Comparison of ENCODE assay signal across 12 mouse cellular contexts in the genomic region with DNA sequence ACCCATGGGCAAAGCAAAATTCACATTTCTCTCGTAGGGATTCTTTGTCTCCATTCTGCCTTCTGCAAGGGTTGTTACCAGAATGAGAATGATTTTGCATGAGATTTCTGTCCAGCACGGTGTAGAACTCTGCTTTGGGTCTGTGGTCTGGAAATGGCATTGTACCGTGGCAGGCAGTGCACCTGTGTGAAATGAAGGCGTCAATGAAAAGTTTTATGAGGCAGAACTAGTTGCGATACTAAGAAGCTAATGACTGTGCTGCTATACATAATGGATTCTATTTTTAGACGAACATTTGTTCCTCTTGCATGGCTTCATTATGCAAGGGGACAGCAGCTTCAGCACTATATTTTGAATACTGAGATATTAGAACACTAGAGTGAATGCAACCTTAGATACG. TPM values are rescaled to one million over a fixed set of nuclear protein-coding genes. Genes with fewer than 3 reads are reported as not detected.
A peak's percentile ranks its signal among the peaks of the same experiment; 100 is the strongest.
DNase-seq lines count a peak whose midpoint lies in the region; ATAC-seq and TF ChIP-seq lines count a peak whose summit lies in the region.
"Had no signal": no experiment of that assay in that cellular context is flagged by ENCODE, and none has a peak within 500 bp of the region (broad histone marks: within the 10 kb centered on the region; RNA-seq: fewer than 3 reads in every experiment).

No protein-coding gene starts in this region.

- peak overlapping the region; percentile 5 to 42; a peak in 3 of 4 replicates for H3K27ac ChIP-seq in heart, embryonic 14.5 days (replicated peaks in 1 of 2; ENCODE audit: control insufficient read depth in 1 of 2, insufficient read depth in 1 of 2, low read depth in 2 of 2, low read length in 2 of 2)
- H3K27ac ChIP-seq in limb, embryonic 13.5 days, result no peak overlapping the region
- H3K27ac ChIP-seq in limb, embryonic 10.5 days, result no peak overlapping the region
- no peak overlapping the region for H3K27ac ChIP-seq in hindbrain, postnatal 0 days
- H3K27ac ChIP-seq in neural tube, embryonic 13.5 days (replicated peaks), result peak overlapping the region; percentile 90

- no peak for ATAC-seq in heart, embryonic 14.5 days (ENCODE audit: insufficient number of reproducible peaks, insufficient read depth, low FRiP score, low read depth)
- ATAC-seq in limb, embryonic 13.5 days (ENCODE audit: low FRiP score, low read depth), result peak; percentile 32; the same call in 1 of the 2 replicates
- ATAC-seq in hindbrain, postnatal 0 days, result peak; percentile 47; the same call in 1 of the 2 replicates
- peak; percentile 87 for ATAC-seq in neural tube, embryonic 13.5 days (ENCODE audit: low read depth)
- ATAC-seq: CD4-positive, CD25-positive, alpha-beta regulatory T cell, adult 4 months; inflammation-experienced regulatory T-cells, adult 6 months had no signal

- H3K4me2 ChIP-seq in heart, embryonic 14.5 days (ENCODE audit: low read length), result peak overlapping the region; percentile 43
- H3K4me2 ChIP-seq in limb, embryonic 13.5 days (replicated peaks), result no peak overlapping the region
- 0 out of 2 replicates have a peak overlapping the region, but pooled peaks have one; percentile 2 for H3K4me2 ChIP-seq in hindbrain, postnatal 0 days (ENCODE audit: low read depth, low read length)
- peak overlapping the region; percentile 4; the same call in 1 of the 2 replicates for H3K4me2 ChIP-seq in neural tube, embryonic 13.5 days

- no peak for TF ChIP-seq CTCF in hindbrain, postnatal 0 days (IDR thresholded peaks at IDR 0.05; ENCODE audit: low read depth)

- no peak overlapping the region for H3K9ac ChIP-seq in heart, embryonic 14.5 days (ENCODE audit: low read length)
- no peak overlapping the region for H3K9ac ChIP-seq in limb, embryonic 13.5 days
- H3K9ac ChIP-seq in hindbrain, postnatal 0 days (replicated peaks; ENCODE audit: low read length), result no peak overlapping the region
- H3K9ac ChIP-seq in neural tube, embryonic 13.5 days, result no peak overlapping the region

- H3K4me3 ChIP-seq in heart, embryonic 14.5 days (ENCODE audit: control insufficient read depth in 1 of 2, insufficient read depth in 1 of 2, low read depth in 1 of 2, low read length in 2 of 2), result no peak overlapping the region
- H3K4me3 ChIP-seq in limb, embryonic 13.5 days, result no peak overlapping the region
- no peak overlapping the region for H3K4me3 ChIP-seq in limb, embryonic 10.5 days
- H3K4me3 ChIP-seq in hindbrain, postnatal 0 days (ENCODE audit: low read length), result no peak overlapping the region
- H3K4me3 ChIP-seq in neural tube, embryonic 13.5 days, result no peak overlapping the region
- H3K4me3 ChIP-seq: erythroblast, embryonic 14.5 days had no signal

- H3K27me3 ChIP-seq in heart, embryonic 14.5 days (ENCODE audit: control insufficient read depth, insufficient read depth, low read length), result no peaks in the 10 kb centered on the region
- no peaks in the 10 kb centered on the region for H3K27me3 ChIP-seq in limb, embryonic 13.5 days
- no peaks in the 10 kb centered on the region for H3K27me3 ChIP-seq in limb, embryonic 10.5 days (ENCODE audit: low read depth, poor library complexity, severe bottlenecking)
- H3K27me3 ChIP-seq in hindbrain, postnatal 0 days (ENCODE audit: insufficient read depth, low read length), result no peaks in the 10 kb centered on the region
- no peaks in the 10 kb centered on the region for H3K27me3 ChIP-seq in neural tube, embryonic 13.5 days

- no peaks in the 10 kb centered on the region for H3K36me3 ChIP-seq in heart, embryonic 14.5 days (ENCODE audit: control insufficient read depth, insufficient read depth, low read length)
- H3K36me3 ChIP-seq in limb, embryonic 13.5 days, result no peaks in the 10 kb centered on the region
- H3K36me3 ChIP-seq in limb, embryonic 10.5 days, result no peaks in the 10 kb centered on the region
- no peaks in the 10 kb centered on the region for H3K36me3 ChIP-seq in hindbrain, postnatal 0 days (ENCODE audit: insufficient read depth, low read length)
- no peaks in the 10 kb centered on the region for H3K36me3 ChIP-seq in neural tube, embryonic 13.5 days

- no peak for DNase-seq in heart, adult 8-10 months (ENCODE audit: low spot score)
- no peak for DNase-seq in limb, embryonic 10.5 days (ENCODE audit: low spot score)
- DNase-seq in hindbrain, postnatal 0 days (ENCODE audit: low spot score), result no peak
- DNase-seq in gastrocnemius, postnatal 4 days (ENCODE audit: low spot score in 2 of 2), result no peak
- no peak for DNase-seq in frontal cortex, postnatal 36 days (ENCODE audit: low spot score in 2 of 2)
- DNase-seq: thymus, postnatal 36 days had no signal

- H3K9me3 ChIP-seq in heart, embryonic 14.5 days (ENCODE audit: control insufficient read depth, low read length), result no peaks in the 10 kb centered on the region
- no peaks in the 10 kb centered on the region for H3K9me3 ChIP-seq in limb, embryonic 13.5 days
- no peaks in the 10 kb centered on the region for H3K9me3 ChIP-seq in limb, embryonic 10.5 days (replicated peaks)
- H3K9me3 ChIP-seq in hindbrain, postnatal 0 days (ENCODE audit: low read length), result no peaks in the 10 kb centered on the region
- no peaks in the 10 kb centered on the region for H3K9me3 ChIP-seq in neural tube, embryonic 13.5 days

- H3K4me1 ChIP-seq in heart, embryonic 14.5 days (ENCODE audit: control insufficient read depth in 2 of 2, insufficient read depth in 2 of 2, low read length in 2 of 2), result peaks cover 4 to 13% of the 10 kb centered on the region in 2 experiments
- H3K4me1 ChIP-seq in limb, embryonic 13.5 days, result peaks cover 16% of the 10 kb centered on the region
- H3K4me1 ChIP-seq in limb, embryonic 10.5 days, result peaks cover 17% of the 10 kb centered on the region
- peaks cover 14% of the 10 kb centered on the region; the same call in 1 of the 2 replicates for H3K4me1 ChIP-seq in hindbrain, postnatal 0 days (ENCODE audit: insufficient read depth, low read length)
- peaks cover 25% of the 10 kb centered on the region for H3K4me1 ChIP-seq in neural tube, embryonic 13.5 days (replicated peaks)

- 44% methylated on average over 7 of the region's 7 CpGs for WGBS in heart, embryonic 14.5 days
- WGBS in limb, embryonic 13.5 days, result 25% methylated on average over 7 of the region's 7 CpGs
- WGBS in limb, embryonic 10.5 days, result 70% methylated on average over 7 of the region's 7 CpGs
- 35% methylated on average over 7 of the region's 7 CpGs for WGBS in hindbrain, postnatal 0 days
- 16% methylated on average over 7 of the region's 7 CpGs for WGBS in neural tube, embryonic 13.5 days

RNA-seq across cellular contexts. Expression of gene Plcb1, which starts 39.8 kb away (rescaled TPM):
- 5.5 and 6.9 TPM in 2 replicates for polyA plus RNA-seq in heart, embryonic 14.5 days (2014; fragmentation: Nextera tagmentation; extraction: Ambion mirVana)
- 1 to 10 TPM; 3.8 to 4.4 (median 4.1) TPM for total RNA-seq in heart, adult 8-10 months (2022)
- polyA plus RNA-seq in limb, embryonic 13.5 days (2015; fragmentation: Nextera tagmentation; extraction: Ambion mirVana), result 13.2 and 15.5 TPM in 2 replicates
- polyA plus RNA-seq in limb, embryonic 10.5 days (2016; fragmentation: Nextera tagmentation; extraction: Ambion mirVana), result 9.7 and 12.2 TPM in 2 replicates
- total RNA-seq in hindbrain, postnatal 0 days (2014; rRNA removed), result 46.8 and 48.8 TPM in 2 replicates
- polyA plus RNA-seq in hindbrain, postnatal 0 days (2015; fragmentation: Nextera tagmentation; extraction: Ambion mirVana), result 47.4 and 51.5 TPM in 2 replicates
- 55.0 and 56.5 TPM in 2 replicates for polyA plus RNA-seq in neural tube, embryonic 13.5 days (2015; fragmentation: Nextera tagmentation; extraction: Ambion mirVana)
- total RNA-seq in gastrocnemius, postnatal 4 days (2021), result 1 to 10 TPM; 7.1 to 7.4 TPM
- polyA plus RNA-seq: CD4-positive, CD25-positive, alpha-beta regulatory T cell, adult 4 months; erythroblast, embryonic 14.5 days had no signal

Comparison
In these comparisons a context has a peak if more than half of its experiments do, and no peak if none do; other contexts are left out.
1. H3K27ac ChIP-seq: peak in heart, embryonic 14.5 days (2 of 2) and neural tube, embryonic 13.5 days (single experiment); none in limb, embryonic 13.5 days (single experiment), limb, embryonic 10.5 days (single experiment) and hindbrain, postnatal 0 days (single experiment).